Mouse (Mus musculus) lung, postnatal 0 days (tissue): ENCODE data around the gene Npas2.

Experiments
- CTCF ChIP-seq: IDR thresholded peaks from 2 replicates; pipeline ENCODE4 v1.5.1; 2016; ENCODE audit warnings: antibody characterized with exemption, mild to moderate bottlenecking
- EP300 ChIP-seq: IDR thresholded peaks from 2 replicates; pipeline ENCODE4 v1.6.1; 2016; ENCODE audit warnings: antibody characterized with exemption, mild to moderate bottlenecking, control low read depth

DNA sequence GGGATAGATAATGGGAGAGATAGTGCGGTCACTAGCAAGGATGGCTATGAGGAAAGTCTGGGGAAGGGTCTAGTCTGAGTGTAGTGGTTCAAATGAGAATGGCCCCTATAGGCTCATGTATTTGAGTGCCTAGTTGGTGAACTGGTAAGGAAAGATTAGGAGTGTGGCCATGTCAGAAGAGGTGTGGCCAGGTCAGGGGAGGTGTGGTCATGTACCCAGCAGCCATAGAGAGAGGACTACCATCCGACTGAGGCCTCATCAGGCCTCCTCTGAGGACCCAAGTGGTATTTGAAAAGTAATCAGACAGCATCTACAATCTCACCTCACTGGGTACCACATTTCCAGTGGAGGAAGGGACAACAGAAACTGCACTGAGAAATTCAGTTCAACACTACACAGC, 194.6 kb downstream of the Npas2 start:
- TF ChIP-seq CTCF (no peak), EP300 (no peak)
